Mouse (Mus musculus): ENCODE data around the gene Nhlh2. TPM values are rescaled to one million over a fixed set of nuclear protein-coding genes. Genes with fewer than 3 reads are reported as not detected.

The Nhlh2 gene
- total and polyA plus RNA-seq, 3 experiments, result not detected

DNA sequence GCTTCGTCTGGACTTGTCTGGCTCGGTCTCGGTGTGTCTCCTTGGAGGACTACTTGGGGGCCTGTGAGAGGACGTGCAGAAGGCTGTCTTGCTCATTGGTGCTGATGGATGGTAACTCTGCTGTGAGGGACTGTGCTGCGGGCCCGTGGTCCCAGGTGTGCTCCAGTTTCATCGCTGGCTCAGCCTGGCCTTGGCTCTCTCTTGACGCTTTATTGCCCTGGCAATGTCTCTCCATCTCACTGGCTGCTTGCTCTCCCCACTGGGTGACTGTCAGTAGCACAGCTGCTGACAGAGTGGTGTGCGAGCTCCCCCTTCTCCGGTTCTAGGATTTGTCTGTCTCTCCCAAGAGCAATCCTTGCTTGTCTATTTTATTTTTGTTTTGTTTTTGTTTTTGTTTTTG is 34.5 kb upstream of the Nhlh2 start:
- Histone ChIP-seq H3K79me2 (replicated peaks; ENCODE audit: control insufficient read depth, extremely low read depth, insufficient read depth, poor library complexity, severe bottlenecking) (no peaks in the 10 kb centered on the region), H3K27me3 (replicated peaks) (no peaks in the 10 kb centered on the region), H3K4me2 (ENCODE audit: insufficient read depth, low read depth, poor library complexity, severe bottlenecking) (no peak overlapping the region), H3K9me3 (replicated peaks; ENCODE audit: low read length) (no peaks in the 10 kb centered on the region), H3K27ac (ENCODE audit: insufficient read depth, low read depth) (no peak overlapping the region), H3K4me1 (ENCODE audit: control insufficient read depth in 1 of 2, insufficient read depth in 2 of 2) (peaks cover 0 to 15% of the 10 kb centered on the region in 2 experiments; a peak in 2 of 4 replicates), H3K9ac (ENCODE audit: insufficient read depth, low read depth) (no peak overlapping the region), H3K4me3 (replicated peaks in 1 of 3; ENCODE audit: low read depth in 2 of 3, low read length in 2 of 3, poor library complexity in 1 of 3) (no peak overlapping the region), H3K36me3 (replicated peaks in 1 of 2; ENCODE audit: control insufficient read depth in 1 of 2, insufficient read depth in 1 of 2, low read length in 1 of 2) (no peaks in the 10 kb centered on the region)
- dilution Hi-C loops (cut with MboI; ENCODE audit: extremely low pct_ligation_motif_present, extremely low pct_unique_long_range_greater_than_20kb, low sequenced_read_pairs) (no loop called here), in situ Hi-C loops (cut with MboI; ENCODE audit: low pct_ligation_motif_present, low pct_unique_long_range_greater_than_20kb, low sequenced_read_pairs) (no loop called here)
- TF ChIP-seq CTCF (conservative IDR thresholded peaks at IDR 0.05 in 1 of 2, IDR thresholded peaks at IDR 0.05 in 1 of 2; ENCODE audit: low read depth in 2 of 2, low read length in 2 of 2) (no peak), UBTF (IDR thresholded peaks at IDR 0.05; ENCODE audit: low read depth, low read length) (no peak), E2F4 (IDR thresholded peaks at IDR 0.05; ENCODE audit: insufficient replicate concordance, low read depth, low read length) (no peak), ZMIZ1 (IDR thresholded peaks at IDR 0.05; ENCODE audit: low read depth, low read length) (no peak)
- DNase-seq (ENCODE audit: extremely low read depth), result no peak

DNA sequence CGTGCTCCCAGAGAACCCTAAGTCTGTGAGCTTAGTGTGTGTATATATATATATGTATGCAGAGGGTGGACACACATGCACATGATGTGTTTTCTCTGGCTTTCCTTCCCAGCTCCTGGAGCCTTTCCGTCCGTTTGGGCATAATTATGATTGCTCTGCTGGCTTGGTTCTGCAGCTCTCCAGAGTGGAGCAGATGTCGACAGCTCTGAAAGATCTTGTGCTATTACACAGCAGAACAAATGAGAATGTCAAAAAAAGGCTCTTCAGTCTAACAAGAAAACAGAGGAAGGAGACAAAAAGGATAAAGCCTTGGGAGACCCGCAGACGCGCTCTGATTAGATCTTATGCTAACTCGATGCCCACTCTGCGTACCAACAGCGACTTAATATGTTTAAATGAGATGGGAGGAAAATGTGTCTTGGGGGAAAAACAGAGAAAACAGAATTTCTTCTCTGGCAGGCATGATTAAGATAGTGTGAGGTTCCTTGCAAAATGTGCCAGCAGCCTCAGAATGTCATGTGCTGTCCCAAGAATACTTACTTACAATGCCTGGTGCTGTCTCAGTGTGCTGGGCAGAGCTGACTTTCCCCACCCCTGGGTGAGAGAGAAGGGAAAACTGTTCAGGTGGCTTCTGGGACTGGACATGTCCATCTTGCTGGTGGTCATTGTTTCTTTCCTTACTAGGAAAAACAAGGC is 31.4 kb upstream of the Nhlh2 start:
- no peak overlapping the region for H3K27ac ChIP-seq (ENCODE audit: insufficient read depth, low read depth)
- no peak for TF ChIP-seq TBP (conservative IDR thresholded peaks at IDR 0.05; ENCODE audit: low read depth, low read length)
- no peak for TF ChIP-seq ZKSCAN1 (IDR thresholded peaks at IDR 0.05; ENCODE audit: borderline replicate concordance, low read depth, low read length)
- no peak for TF ChIP-seq UBTF (IDR thresholded peaks at IDR 0.05; ENCODE audit: low read depth, low read length)
- TF ChIP-seq SIN3A (IDR thresholded peaks at IDR 0.05; ENCODE audit: low read length), result no peak
- no peak for TF ChIP-seq CHD2 (IDR thresholded peaks at IDR 0.05; ENCODE audit: low read length)
- no peak for TF ChIP-seq MAZ (IDR thresholded peaks at IDR 0.05; ENCODE audit: low read depth, low read length)
- TF ChIP-seq PAX5 (IDR thresholded peaks at IDR 0.05; ENCODE audit: low read length), result no peak
- no peak for TF ChIP-seq RAD21 (IDR thresholded peaks at IDR 0.05; ENCODE audit: low read depth, low read length)
- no peak for TF ChIP-seq HCFC1 (IDR thresholded peaks at IDR 0.05; ENCODE audit: low read depth, low read length)
- in situ Hi-C loops (cut with MboI; ENCODE audit: low pct_ligation_motif_present, low pct_unique_long_range_greater_than_20kb, low sequenced_read_pairs) (no loop called here), dilution Hi-C loops (cut with MboI; ENCODE audit: extremely low pct_ligation_motif_present, extremely low pct_unique_long_range_greater_than_20kb, low sequenced_read_pairs) (no loop called here)
- H3K9ac ChIP-seq (ENCODE audit: insufficient read depth, low read depth), result no peak overlapping the region
- no peak overlapping the region for H3K4me3 ChIP-seq (replicated peaks in 1 of 3; ENCODE audit: low read depth in 2 of 3, low read length in 2 of 3, poor library complexity in 1 of 3)
- H3K4me1 ChIP-seq (ENCODE audit: control insufficient read depth in 1 of 2, insufficient read depth in 2 of 2), result peaks cover 0 to 15% of the 10 kb centered on the region in 2 experiments; a peak in 2 of 4 replicates
- DNase-seq (ENCODE audit: extremely low read depth), result no peak
- H3K36me3 ChIP-seq (replicated peaks in 1 of 2; ENCODE audit: control insufficient read depth in 1 of 2, insufficient read depth in 1 of 2, low read length in 1 of 2), result no peaks in the 10 kb centered on the region
- no peaks in the 10 kb centered on the region for H3K9me3 ChIP-seq (replicated peaks; ENCODE audit: low read length)
- no peaks in the 10 kb centered on the region for H3K79me2 ChIP-seq (replicated peaks; ENCODE audit: control insufficient read depth, extremely low read depth, insufficient read depth, poor library complexity, severe bottlenecking)
- H3K4me2 ChIP-seq (ENCODE audit: insufficient read depth, low read depth, poor library complexity, severe bottlenecking), result no peak overlapping the region
- no peaks in the 10 kb centered on the region for H3K27me3 ChIP-seq (replicated peaks)

DNA sequence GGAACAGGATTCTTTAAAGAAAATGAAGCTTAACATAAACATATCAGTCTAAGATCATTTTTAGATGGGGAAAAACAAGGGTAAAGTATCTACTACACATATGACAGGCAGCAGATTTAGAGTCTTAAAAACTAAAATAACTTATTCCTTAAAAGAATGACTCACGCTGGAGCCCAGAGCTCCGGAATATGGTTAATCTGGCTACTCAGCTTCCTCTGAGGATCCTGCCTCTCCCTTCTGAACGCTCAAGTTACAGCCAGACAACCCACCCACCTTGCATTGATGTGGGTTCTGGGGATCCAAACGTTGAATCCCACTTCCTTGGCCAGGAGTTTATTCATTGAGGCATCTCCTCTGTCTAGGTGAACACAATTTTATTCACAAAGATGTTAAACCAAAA is 26.0 kb upstream of the Nhlh2 start:
- TF ChIP-seq POLR2A (IDR thresholded peaks at IDR 0.05; ENCODE audit: low read depth, low read length), result no peak
- TF ChIP-seq ETS1 (conservative IDR thresholded peaks at IDR 0.05; ENCODE audit: low read depth, low read length), result no peak
- TF ChIP-seq ZKSCAN1 (IDR thresholded peaks at IDR 0.05; ENCODE audit: borderline replicate concordance, low read depth, low read length), result no peak
- no peak for TF ChIP-seq TBP (conservative IDR thresholded peaks at IDR 0.05; ENCODE audit: low read depth, low read length)

More for the DNA sequence above, 26.0 kb upstream of the Nhlh2 start:
- H3K4me3 ChIP-seq (replicated peaks in 1 of 3; ENCODE audit: low read depth in 2 of 3, low read length in 2 of 3, poor library complexity in 1 of 3), result no peak overlapping the region
- H3K36me3 ChIP-seq (replicated peaks in 1 of 2; ENCODE audit: control insufficient read depth in 1 of 2, insufficient read depth in 1 of 2, low read length in 1 of 2), result no peaks in the 10 kb centered on the region
- in situ Hi-C loops (cut with MboI; ENCODE audit: low pct_ligation_motif_present, low pct_unique_long_range_greater_than_20kb, low sequenced_read_pairs), result no loop called here
- H3K79me2 ChIP-seq (replicated peaks; ENCODE audit: control insufficient read depth, extremely low read depth, insufficient read depth, poor library complexity, severe bottlenecking), result no peaks in the 10 kb centered on the region
- H3K4me1 ChIP-seq (ENCODE audit: control insufficient read depth in 1 of 2, insufficient read depth in 2 of 2), result peaks cover 4 to 5% of the 10 kb centered on the region in 2 experiments; a peak in 2 of 4 replicates
- H3K9me3 ChIP-seq (replicated peaks; ENCODE audit: low read length), result no peaks in the 10 kb centered on the region
- no peak overlapping the region for H3K27ac ChIP-seq (ENCODE audit: insufficient read depth, low read depth)
- DNase-seq (ENCODE audit: extremely low read depth), result no peak
- dilution Hi-C loops (cut with MboI; ENCODE audit: extremely low pct_ligation_motif_present, extremely low pct_unique_long_range_greater_than_20kb, low sequenced_read_pairs), result no loop called here
- no peaks in the 10 kb centered on the region for H3K27me3 ChIP-seq (replicated peaks)
- H3K9ac ChIP-seq (ENCODE audit: insufficient read depth, low read depth), result no peak overlapping the region
- no peak overlapping the region for H3K4me2 ChIP-seq (ENCODE audit: insufficient read depth, low read depth, poor library complexity, severe bottlenecking)

All from CH12.LX (cell line).